Mouse (Mus musculus): ENCODE measurements around the gene Ccdc9. TPM values are rescaled to one million over a fixed set of nuclear protein-coding genes. Genes with fewer than 3 reads are reported as not detected.
A peak's percentile ranks its signal among the peaks of the same experiment; 100 is the strongest.

Gene Ccdc9
- polyA plus RNA-seq, 1 experiment from 2014 or later = 23.4 TPM

DNA sequence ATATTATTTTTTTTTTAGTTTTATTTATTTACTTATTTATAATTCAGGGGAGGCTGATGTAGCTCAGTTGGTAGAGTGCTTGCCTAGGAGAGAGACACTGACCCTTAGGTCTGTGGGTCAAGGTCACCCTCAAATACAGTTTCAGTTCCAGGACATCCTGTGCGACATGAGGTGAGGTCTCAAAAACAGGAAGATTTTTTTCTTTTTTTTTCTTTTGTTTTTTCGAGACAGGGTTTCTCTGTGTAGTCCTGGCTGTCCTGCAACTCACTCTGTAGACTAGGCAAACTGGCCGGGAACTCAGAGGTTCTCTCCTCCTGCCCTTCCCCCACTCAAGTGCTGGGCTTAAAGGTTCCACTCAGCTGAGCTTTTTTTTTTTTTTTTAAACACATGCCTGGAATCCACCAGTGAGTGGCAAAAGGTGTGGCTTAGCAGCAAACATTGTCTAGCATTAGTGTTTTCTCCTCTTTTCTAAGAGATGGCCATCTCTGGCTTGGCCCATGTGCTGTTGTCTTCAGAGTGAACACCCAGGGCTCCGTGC lies 28.7 kb upstream of the Ccdc9 start:
- 51% methylated on average over 4 of the region's 4 CpGs for WGBS
- Histone ChIP-seq H3K4me1 (ENCODE audit: control insufficient read depth, insufficient read depth, low read length) (peaks cover 21% of the 10 kb centered on the region), H3K9ac (replicated peaks; ENCODE audit: low read depth, low read length) (no peak overlapping the region), H3K36me3 (ENCODE audit: control insufficient read depth, insufficient read depth, low read length) (no peaks in the 10 kb centered on the region; the same call in 1 of the 2 replicates), H3K4me3 (ENCODE audit: low read depth, low read length) (no peak overlapping the region), H3K27me3 (ENCODE audit: control insufficient read depth, insufficient read depth, low read length) (no peaks in the 10 kb centered on the region), H3K27ac (ENCODE audit: low read length) (no peak overlapping the region), H3K9me3 (ENCODE audit: control insufficient read depth, low read depth, low read length) (no peaks in the 10 kb centered on the region), H3K4me2 (replicated peaks; ENCODE audit: low read depth, low read length) (no peak overlapping the region)
- no peak for ATAC-seq (ENCODE audit: insufficient number of reproducible peaks, insufficient read depth, low FRiP score, low read depth)

- 0 out of 2 replicates have a peak overlapping the region, but pooled peaks have one; percentile 73 for H3K9ac ChIP-seq (replicated peaks; ENCODE audit: low read depth, low read length)
- H3K27ac ChIP-seq (ENCODE audit: low read length) = peak overlapping the region; percentile 97; the same call in 1 of the 2 replicates
- H3K36me3 ChIP-seq (ENCODE audit: control insufficient read depth, insufficient read depth, low read length) = no peaks in the 10 kb centered on the region; the same call in 1 of the 2 replicates
- H3K4me1 ChIP-seq (ENCODE audit: control insufficient read depth, insufficient read depth, low read length) = peaks cover 31% of the 10 kb centered on the region
- H3K4me3 ChIP-seq (ENCODE audit: low read depth, low read length) = peak overlapping the region; percentile 74
- peak overlapping the region; percentile 99 for H3K4me2 ChIP-seq (replicated peaks; ENCODE audit: low read depth, low read length)
- ATAC-seq (ENCODE audit: insufficient number of reproducible peaks, insufficient read depth, low FRiP score, low read depth) = peak; percentile 0; the same call in 1 of the 2 replicates
- no peaks in the 10 kb centered on the region for H3K27me3 ChIP-seq (ENCODE audit: control insufficient read depth, insufficient read depth, low read length)
- no peaks in the 10 kb centered on the region for H3K9me3 ChIP-seq (ENCODE audit: control insufficient read depth, low read depth, low read length)
- WGBS = 14% methylated on average over 13 of the region's 13 CpGs
Measured at GRCm38 (mm10) chr7:16314221-16314775, 27.7 kb upstream of the Ccdc9 start.

DNA sequence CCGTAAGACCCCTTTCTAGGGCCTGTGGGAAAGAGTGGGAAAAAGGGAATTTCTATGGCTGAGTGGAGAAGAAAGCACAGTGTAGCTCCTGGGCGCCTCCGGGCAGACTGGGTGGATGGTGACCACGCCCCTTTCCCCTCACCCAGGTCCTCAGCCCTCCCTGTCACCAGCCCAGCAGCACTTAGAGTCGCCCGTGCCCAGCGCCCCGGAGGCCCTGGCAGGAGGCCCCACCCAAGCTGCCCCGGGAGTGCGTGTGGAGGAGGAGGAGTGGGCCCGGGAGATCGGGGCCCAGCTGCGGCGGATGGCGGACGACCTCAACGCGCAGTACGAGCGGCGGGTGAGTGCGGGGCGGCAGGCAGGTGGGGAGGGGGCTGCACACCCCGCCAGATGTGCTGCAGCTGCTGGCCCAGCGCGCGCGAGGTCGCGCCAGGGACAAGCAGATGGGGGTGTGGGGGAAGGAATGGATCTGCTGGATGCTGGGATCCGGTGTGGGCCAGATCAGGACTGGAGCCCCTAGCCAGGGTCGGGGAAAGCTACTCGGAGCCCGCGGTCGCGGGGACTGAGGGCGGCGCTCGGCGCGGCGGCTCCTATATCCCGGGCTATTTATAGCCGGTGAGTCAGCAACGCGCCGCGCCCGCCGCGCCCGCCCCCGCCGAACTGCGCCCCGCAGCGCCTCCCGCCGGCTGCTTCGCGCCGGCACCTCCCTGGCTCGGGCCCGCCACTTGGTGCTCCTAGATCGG lies 27.1 kb upstream of the Ccdc9 start:
- H3K9ac ChIP-seq (replicated peaks; ENCODE audit: low read depth, low read length) = peak overlapping the region; percentile 73
- H3K4me2 ChIP-seq (replicated peaks; ENCODE audit: low read depth, low read length) = peak overlapping the region; percentile 99
- H3K27me3 ChIP-seq (ENCODE audit: control insufficient read depth, insufficient read depth, low read length) = no peaks in the 10 kb centered on the region
- no peaks in the 10 kb centered on the region for H3K9me3 ChIP-seq (ENCODE audit: control insufficient read depth, low read depth, low read length)
- no peaks in the 10 kb centered on the region; the same call in 1 of the 2 replicates for H3K36me3 ChIP-seq (ENCODE audit: control insufficient read depth, insufficient read depth, low read length)
- under 1% methylated on average over 44 of the region's 66 CpGs for WGBS
- H3K4me3 ChIP-seq (ENCODE audit: low read depth, low read length) = peak overlapping the region; percentile 74
- ATAC-seq (ENCODE audit: insufficient number of reproducible peaks, insufficient read depth, low FRiP score, low read depth) = peak; percentile 73
- peaks cover 37% of the 10 kb centered on the region for H3K4me1 ChIP-seq (ENCODE audit: control insufficient read depth, insufficient read depth, low read length)
- H3K27ac ChIP-seq (ENCODE audit: low read length) = peak overlapping the region; percentile 97

DNA sequence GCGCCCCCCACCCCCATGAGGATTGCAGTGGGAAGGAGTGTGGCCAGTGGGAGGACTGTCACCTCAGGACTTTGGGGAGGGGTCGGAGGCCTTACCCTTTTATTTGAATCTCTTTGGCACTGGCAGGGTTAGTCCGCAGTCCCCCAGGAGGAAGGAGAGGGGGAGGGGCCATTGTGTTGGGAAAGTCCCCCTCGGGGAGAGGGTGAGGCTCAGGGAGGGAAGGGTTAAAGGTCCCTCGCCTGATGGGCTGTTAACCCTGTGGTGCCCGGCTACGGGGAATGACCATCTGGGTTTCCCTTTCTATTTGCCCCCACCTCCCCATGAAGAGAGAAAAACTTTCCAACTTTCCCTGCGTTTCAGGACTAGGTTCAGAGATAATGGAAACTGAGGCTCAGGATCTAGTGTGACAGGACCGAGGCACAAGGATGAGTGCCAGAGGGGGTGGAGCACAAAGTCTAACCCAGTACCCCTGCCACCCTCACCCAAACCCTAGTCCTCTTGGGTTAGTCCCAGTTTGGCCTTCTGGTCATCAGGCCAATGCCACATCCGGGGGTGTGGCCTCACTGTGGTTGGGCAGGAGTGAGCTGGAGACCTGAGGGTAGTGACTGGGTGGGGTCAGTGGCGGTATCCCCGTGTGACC lies 26.2 kb upstream of the Ccdc9 start:
- H3K4me3 ChIP-seq (ENCODE audit: low read depth, low read length) = peak overlapping the region; percentile 74
- under 1% methylated on average over 11 of the region's 12 CpGs for WGBS
- H3K9ac ChIP-seq (replicated peaks; ENCODE audit: low read depth, low read length) = peak overlapping the region; percentile 87
- H3K27ac ChIP-seq (ENCODE audit: low read length) = peak overlapping the region; percentile 97
- H3K4me2 ChIP-seq (replicated peaks; ENCODE audit: low read depth, low read length) = peak overlapping the region; percentile 99
- H3K4me1 ChIP-seq (ENCODE audit: control insufficient read depth, insufficient read depth, low read length) = peaks cover 38% of the 10 kb centered on the region
- no peaks in the 10 kb centered on the region; the same call in 1 of the 2 replicates for H3K36me3 ChIP-seq (ENCODE audit: control insufficient read depth, insufficient read depth, low read length)
- ATAC-seq (ENCODE audit: insufficient number of reproducible peaks, insufficient read depth, low FRiP score, low read depth) = peak; percentile 16; the same call in 1 of the 2 replicates
- no peaks in the 10 kb centered on the region for H3K27me3 ChIP-seq (ENCODE audit: control insufficient read depth, insufficient read depth, low read length)
- no peaks in the 10 kb centered on the region for H3K9me3 ChIP-seq (ENCODE audit: control insufficient read depth, low read depth, low read length)

DNA sequence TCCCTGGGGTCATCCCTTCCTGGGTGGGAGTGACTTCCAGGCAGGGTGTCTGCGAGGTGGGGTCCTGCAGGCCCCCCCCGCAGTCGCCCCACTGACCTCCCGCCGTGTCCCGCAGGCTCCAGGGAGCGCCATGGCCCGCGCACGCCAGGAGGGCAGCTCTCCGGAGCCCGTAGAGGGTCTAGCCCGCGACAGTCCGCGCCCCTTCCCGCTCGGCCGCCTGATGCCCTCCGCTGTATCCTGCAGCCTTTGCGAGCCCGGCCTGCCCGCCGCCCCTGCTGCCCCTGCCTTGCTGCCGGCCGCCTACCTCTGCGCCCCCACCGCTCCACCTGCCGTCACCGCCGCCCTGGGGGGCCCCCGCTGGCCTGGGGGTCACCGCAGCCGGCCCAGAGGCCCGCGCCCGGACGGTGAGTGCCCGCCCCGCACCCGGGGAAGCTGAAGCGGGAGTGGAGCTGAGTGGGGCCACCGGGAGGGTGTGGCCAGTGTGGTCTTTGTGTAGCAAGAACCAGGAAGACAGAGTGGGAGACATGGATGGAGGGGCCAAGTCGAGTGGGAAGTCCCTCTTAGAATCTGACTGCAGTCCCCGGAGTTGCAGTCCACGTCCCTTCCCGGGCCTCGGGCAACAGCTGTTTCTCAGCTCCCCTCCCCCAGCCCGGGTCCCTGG lies 25.5 kb upstream of the Ccdc9 start:
- Histone ChIP-seq H3K4me1 (ENCODE audit: control insufficient read depth, insufficient read depth, low read length) (peaks cover 38% of the 10 kb centered on the region), H3K36me3 (ENCODE audit: control insufficient read depth, insufficient read depth, low read length) (no peaks in the 10 kb centered on the region), H3K9ac (replicated peaks; ENCODE audit: low read depth, low read length) (peak overlapping the region; percentile 87), H3K27me3 (ENCODE audit: control insufficient read depth, insufficient read depth, low read length) (no peaks in the 10 kb centered on the region), H3K27ac (ENCODE audit: low read length) (peak overlapping the region; percentile 97), H3K4me2 (replicated peaks; ENCODE audit: low read depth, low read length) (peak overlapping the region; percentile 99), H3K4me3 (ENCODE audit: low read depth, low read length) (peak overlapping the region; percentile 74), H3K9me3 (ENCODE audit: control insufficient read depth, low read depth, low read length) (no peaks in the 10 kb centered on the region)
- under 1% methylated on average over 48 of the region's 49 CpGs for WGBS
- ATAC-seq (ENCODE audit: insufficient number of reproducible peaks, insufficient read depth, low FRiP score, low read depth) = 0 out of 2 replicates have a peak, but pooled peaks have one; percentile 7

DNA sequence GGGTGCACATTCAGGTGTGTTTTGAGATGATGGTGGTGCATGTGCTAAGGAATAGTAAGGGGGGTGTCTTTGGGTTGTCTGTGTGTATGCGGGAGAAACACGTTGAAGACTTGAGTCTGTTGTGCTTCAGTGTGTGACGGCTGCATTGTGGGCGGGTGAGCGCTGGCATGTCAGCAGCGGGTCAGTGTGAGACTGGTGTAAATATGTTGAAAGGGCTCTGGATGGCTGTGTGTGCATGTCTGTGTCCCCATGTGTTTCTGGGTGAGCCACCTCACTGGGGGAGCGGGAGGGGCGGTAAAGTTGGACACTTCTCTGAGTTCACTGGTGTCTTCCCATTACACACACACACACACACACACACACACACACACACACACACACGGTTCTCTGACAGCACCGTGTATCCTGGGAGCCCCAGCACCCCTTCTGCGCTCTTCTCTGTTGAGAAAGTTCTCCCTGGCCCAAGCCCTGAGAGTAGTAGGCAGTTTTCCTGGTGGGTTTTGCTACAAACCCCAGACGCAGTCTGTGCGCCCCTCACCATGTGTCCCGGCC lies 24.9 kb upstream of the Ccdc9 start:
- no peak for ATAC-seq (ENCODE audit: insufficient number of reproducible peaks, insufficient read depth, low FRiP score, low read depth)
- peak overlapping the region; percentile 99 for H3K4me2 ChIP-seq (replicated peaks; ENCODE audit: low read depth, low read length)
- H3K9me3 ChIP-seq (ENCODE audit: control insufficient read depth, low read depth, low read length) = no peaks in the 10 kb centered on the region
- 4% methylated on average over 14 of the region's 14 CpGs for WGBS
- peak overlapping the region; percentile 87 for H3K9ac ChIP-seq (replicated peaks; ENCODE audit: low read depth, low read length)
- peak overlapping the region; percentile 97; the same call in 1 of the 2 replicates for H3K27ac ChIP-seq (ENCODE audit: low read length)
- no peaks in the 10 kb centered on the region for H3K27me3 ChIP-seq (ENCODE audit: control insufficient read depth, insufficient read depth, low read length)
- peak overlapping the region; percentile 74 for H3K4me3 ChIP-seq (ENCODE audit: low read depth, low read length)
- H3K4me1 ChIP-seq (ENCODE audit: control insufficient read depth, insufficient read depth, low read length) = peaks cover 38% of the 10 kb centered on the region
- no peaks in the 10 kb centered on the region for H3K36me3 ChIP-seq (ENCODE audit: control insufficient read depth, insufficient read depth, low read length)

GRCm38 (mm10) chr7:16310521-16311452 lies 24.2 kb upstream of the Ccdc9 start:
- Histone ChIP-seq H3K4me2 (replicated peaks; ENCODE audit: low read depth, low read length) (peak overlapping the region; percentile 99), H3K27ac (ENCODE audit: low read length) (peak overlapping the region; percentile 33; the same call in 1 of the 2 replicates), H3K9ac (replicated peaks; ENCODE audit: low read depth, low read length) (peak overlapping the region; percentile 50; the same call in 1 of the 2 replicates), H3K36me3 (ENCODE audit: control insufficient read depth, insufficient read depth, low read length) (no peaks in the 10 kb centered on the region), H3K27me3 (ENCODE audit: control insufficient read depth, insufficient read depth, low read length) (no peaks in the 10 kb centered on the region), H3K4me1 (ENCODE audit: control insufficient read depth, insufficient read depth, low read length) (peaks cover 38% of the 10 kb centered on the region), H3K4me3 (ENCODE audit: low read depth, low read length) (peak overlapping the region; percentile 74), H3K9me3 (ENCODE audit: control insufficient read depth, low read depth, low read length) (no peaks in the 10 kb centered on the region)
- 1% methylated on average over 26 of the region's 31 CpGs for WGBS
- ATAC-seq (ENCODE audit: insufficient number of reproducible peaks, insufficient read depth, low FRiP score, low read depth) = no peak
